Mouse (Mus musculus) frontal cortex, postnatal 14 days (tissue): ENCODE measurements around the gene Gm10944.

Experiments used
- DNase-seq, 2 experiments: peaks; one replicate each; pipeline ENCODE4 v3.0.0; 2022; ENCODE audit warnings: low spot score in 2 of 2

Gene Gm10944

GRCm38 (mm10) chr10:10681048-10681447 is at the start of gene Gm10944:
TSS of gene Gm10944 (plus strand) at chr10:10681348.
- no peak for DNase-seq

- DNase-seq: no peak
These were observed 25.2 kb upstream of the Gm10944 start for GRCm38 (mm10) chr10:10655991-10656390.

GRCm38 (mm10) chr10:10656621-10657020 is 24.5 kb upstream of the Gm10944 start:
- no peak for DNase-seq

- no peak for DNase-seq
These were observed 22.0 kb upstream of the Gm10944 start for GRCm38 (mm10) chr10:10659161-10659560.

DNA sequence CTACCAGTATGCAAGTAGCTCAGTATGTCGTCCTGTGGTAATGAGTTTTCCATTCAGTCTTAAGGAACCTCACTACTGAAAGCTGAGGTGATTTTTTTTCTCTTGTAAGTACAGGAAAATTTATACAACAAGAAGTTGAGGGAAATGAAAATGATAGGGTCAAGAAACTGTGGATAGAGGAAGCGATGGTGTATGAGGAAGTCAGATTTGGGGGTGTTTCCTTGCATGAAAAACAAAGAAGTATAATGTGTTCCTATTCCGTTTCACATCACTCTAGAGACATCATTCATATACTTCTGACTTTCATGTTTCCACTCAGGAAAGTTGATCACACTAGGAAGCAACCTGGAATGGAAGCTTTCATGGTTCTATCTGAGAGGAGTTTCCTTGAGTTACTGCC is 21.2 kb upstream of the Gm10944 start:
- DNase-seq: no peak

- no peak for DNase-seq
These were observed 7.9 kb downstream of the Gm10944 start for GRCm38 (mm10) chr10:10688907-10689667.

DNA sequence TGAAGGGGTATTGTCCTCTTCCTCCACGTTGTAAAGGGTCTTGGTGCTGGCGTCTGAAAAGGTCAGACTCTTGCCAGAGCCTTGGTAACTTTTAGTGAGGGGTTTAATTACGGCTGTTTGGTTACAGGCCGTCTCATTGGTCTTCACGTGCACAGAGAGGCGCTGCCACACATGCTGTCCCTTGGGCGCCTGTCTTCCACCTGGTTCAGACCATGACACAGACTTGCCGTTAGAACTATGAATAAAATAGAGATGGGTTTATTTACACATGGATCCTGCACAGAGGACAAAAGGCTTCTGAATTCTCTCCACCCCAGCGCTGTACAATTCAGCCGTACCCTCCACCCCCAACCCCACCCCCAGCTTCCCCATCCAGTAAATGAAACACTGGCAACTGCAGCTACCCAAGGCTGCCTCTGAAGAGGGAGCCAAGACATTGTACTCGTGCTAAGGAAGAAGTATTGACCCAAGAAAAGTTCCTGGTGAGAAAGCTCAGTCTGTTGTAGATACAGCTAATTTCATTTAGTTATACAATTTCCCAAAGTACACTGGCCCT is 8.6 kb downstream of the Gm10944 start:
- DNase-seq: no peak

- DNase-seq: no peak
These were observed 16.3 kb downstream of the Gm10944 start for GRCm38 (mm10) chr10:10697497-10697896.

DNA sequence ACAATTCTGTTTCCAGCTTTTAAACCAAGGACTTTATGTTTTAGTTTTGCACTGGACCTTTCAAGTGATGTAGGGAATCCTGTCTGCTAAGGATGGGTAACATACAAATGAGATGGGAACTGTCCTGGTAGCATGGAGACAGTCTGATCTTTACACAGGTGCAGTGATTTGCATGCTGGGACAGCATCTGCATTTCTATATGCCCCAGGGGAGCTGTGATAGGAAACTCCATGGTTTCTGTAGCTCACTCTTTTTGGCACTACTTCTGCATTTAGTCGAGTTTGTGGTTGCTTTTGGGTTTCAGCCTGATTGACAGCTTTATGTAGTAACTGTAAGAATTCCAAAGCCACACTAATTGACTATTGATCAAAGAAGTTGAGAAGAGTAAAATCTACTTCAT is 19.8 kb downstream of the Gm10944 start:
- no peak for DNase-seq

- no peak for DNase-seq
These were observed 20.2 kb downstream of the Gm10944 start for GRCm38 (mm10) chr10:10701326-10701725.

DNA sequence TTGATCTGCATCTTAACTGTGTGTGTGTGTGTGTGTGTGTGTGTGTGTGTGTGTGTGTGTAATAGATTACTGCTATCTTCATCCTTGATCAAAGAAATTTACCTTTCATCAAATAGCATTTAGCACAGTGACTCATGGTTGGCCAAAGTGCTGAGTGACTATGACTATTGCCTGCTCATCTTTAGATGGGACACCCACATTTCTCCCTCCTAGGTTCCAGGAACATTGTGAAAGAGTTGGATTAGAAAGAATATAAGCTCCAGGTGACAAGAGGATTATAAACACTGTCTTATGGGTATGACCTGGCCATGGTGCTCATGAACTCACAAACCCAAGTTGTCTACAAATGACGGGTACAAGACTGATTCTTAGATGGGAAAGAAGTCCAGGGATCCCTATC is 26.9 kb downstream of the Gm10944 start:
- no peak for DNase-seq

DNA sequence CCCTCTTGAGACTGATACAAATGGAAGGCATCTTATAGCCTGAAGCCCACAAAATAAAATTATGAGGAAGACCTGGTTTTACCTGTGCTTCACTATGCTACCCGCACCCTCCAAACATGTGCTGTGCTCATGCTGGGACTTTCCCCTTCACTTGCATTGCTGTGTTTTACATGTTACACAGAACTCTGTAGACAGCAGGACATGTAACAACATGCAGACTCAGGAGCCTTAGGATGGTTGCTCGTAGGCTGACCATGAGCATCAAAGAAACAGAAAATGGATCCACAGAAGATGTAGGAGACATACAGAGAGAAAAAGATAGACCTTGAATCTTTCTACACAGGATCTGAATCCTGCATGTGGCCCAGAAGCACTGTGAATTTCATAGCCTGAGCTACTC is 29.2 kb downstream of the Gm10944 start:
- DNase-seq: no peak

DNA sequence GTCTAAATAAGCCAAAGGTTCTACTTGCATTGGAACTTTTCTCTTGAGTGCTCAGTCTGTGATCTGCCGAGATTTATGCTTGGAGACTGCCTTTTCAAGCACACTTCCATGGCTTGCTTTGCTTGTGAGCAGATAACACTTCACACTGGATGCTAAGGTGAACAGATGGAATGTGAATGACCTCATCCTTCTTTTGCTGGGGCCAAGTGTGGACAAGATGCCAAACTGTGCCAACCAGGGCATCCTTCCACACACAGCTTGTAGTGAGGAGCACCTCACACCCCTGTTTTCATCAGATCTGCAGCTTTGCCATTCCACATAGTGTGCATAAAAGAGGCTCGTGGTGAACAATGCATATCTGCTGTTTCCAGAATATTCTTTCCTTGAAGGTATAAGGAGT is 29.7 kb downstream of the Gm10944 start:
- no peak for DNase-seq

GRCm38 (mm10) chr10:10726501-10726900 is 45.4 kb downstream of the Gm10944 start:
- DNase-seq: no peak
